Mouse (Mus musculus) cortical plate, adult 2 months (tissue): Measurements from ENCODE around the gene Gm7970. TPM values are rescaled to one million over a fixed set of nuclear protein-coding genes. Genes with fewer than 3 reads are reported as not detected.
"Not testable (repeated sequence)": the region's sequence is repeated elsewhere in the genome, so short reads cannot be mapped to it uniquely, and the experiment has no call there.

Experiments
- H3K27ac ChIP-seq: fragments of 200-500 bp; 2 replicates; pipeline ENCODE4 v1.5.1; 2012; ENCODE audit warnings: low read length, control low read depth, inconsistent platforms; ENCODE audit not compliant: insufficient read depth
- H3K4me1 ChIP-seq: fragments of 200-500 bp; 2 replicates; pipeline ENCODE4 v1.6.1; 2011; ENCODE audit warnings: low read length; ENCODE audit not compliant: control insufficient read depth, insufficient read depth
- H3K4me3 ChIP-seq: fragments of 200-500 bp; 2 replicates; pipeline ENCODE4 v1.5.1; 2011; ENCODE audit warnings: mild to moderate bottlenecking, low read length, control low read depth; ENCODE audit not compliant: insufficient read depth
- polyA plus RNA-seq: library from polyadenylated mRNA; depleted of rRNA; stranded (reverse); fragments of >200 nt; gene quantifications from 2 replicates; pipeline ENCODE4 v1.2.3, GENCODE M21; 2012; rRNA removed

Gm7970 gene
- not detected in 2 replicates for polyA plus RNA-seq

DNA sequence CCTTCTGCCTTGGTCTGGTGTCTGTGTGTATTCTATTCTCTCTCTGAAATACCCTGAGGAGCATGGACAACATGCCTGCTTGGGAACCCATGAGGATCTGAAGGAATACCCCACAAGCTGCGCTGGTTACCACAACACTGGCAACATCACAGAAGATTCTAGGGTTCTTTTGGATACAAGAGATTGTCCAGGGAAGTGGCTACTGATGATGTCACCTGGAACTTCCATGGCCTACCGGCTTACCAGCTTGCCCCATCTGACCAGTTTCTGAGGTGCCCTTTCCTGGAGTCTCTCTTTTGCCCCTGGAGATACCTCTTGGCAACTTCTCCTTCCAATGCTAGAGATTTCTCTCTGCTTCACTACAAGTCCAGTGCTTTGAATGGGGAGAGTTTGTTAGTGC is at the start of gene Gm7970:
TSS of gene Gm7970 (minus strand) at position 101 of the 400 bp plus-strand sequence.
- not testable (repeated sequence) for H3K4me3 ChIP-seq

DNA sequence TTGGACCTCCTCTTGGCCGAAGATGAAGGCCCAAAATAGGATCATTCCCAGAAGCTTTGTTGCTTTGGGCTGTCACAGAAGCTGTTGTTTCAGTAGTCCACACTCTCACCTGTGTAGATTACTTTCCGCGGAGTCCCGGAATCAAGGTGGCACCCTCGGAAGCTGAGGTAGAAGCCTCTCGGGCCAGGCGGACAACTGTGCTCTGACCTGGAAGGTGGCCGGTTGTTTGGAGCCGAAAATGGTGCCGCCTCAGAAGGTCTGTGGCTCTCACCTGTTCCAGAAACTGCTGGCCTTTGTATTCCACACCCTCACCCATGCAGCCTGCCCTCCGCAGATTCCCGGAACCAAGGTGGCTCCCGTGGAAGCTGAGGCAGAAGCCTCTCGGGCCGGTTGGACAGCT is 45.6 kb upstream of the Gm7970 start:
- H3K4me1 ChIP-seq, H3K27ac ChIP-seq, H3K4me3 ChIP-seq: not testable (repeated sequence)

More for the DNA sequence above, at the start of gene Gm7970:
- H3K27ac ChIP-seq, H3K4me1 ChIP-seq: not testable (repeated sequence)

DNA sequence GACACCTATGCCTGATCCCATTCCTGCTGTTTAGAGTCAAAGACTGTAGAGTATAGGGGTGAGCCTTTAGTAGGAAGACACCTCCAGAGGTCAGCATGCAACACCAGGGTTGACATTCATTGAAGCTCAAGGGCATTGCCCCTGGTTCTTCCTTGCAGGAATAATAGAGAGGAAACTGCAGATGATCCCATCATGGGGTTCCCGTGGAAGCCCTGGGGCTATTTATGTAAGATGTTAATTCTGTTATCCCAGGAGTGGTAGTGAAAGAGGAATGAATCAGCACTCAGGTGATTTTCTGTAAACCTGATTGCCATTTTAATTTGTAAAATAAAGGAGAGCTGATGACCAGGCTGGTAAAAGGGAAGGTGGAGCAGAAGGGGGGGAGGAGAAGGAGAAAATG is 31.0 kb upstream of the Gm7970 start:
- not testable (repeated sequence) for H3K27ac ChIP-seq, H3K4me3 ChIP-seq, H3K4me1 ChIP-seq

DNA sequence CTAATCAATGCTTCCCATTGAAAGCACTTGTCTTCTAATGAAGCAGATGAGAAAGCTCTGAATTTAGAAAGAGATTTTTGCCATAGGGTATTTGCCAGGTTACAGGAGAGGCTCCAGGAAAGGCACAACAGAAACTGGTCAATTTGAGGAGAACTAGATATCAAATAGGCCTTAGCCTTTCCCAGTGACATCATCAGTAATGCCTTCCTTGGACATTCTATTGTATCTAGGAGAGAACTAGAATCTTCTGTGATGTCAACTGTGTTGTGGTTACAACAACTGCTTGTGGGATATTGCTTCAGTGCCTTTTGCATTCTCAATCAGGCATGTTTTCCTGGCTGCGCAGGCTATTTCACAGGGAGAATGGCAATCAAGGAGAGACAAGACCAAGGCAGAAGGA is 17.5 kb upstream of the Gm7970 start, which contains the start of gene 1700049E17Rik2:
TSS of gene 1700049E17Rik2 (plus strand) at position 301 of the 400 bp plus-strand sequence.
- H3K4me3 ChIP-seq, H3K27ac ChIP-seq, H3K4me1 ChIP-seq: not testable (repeated sequence)

DNA sequence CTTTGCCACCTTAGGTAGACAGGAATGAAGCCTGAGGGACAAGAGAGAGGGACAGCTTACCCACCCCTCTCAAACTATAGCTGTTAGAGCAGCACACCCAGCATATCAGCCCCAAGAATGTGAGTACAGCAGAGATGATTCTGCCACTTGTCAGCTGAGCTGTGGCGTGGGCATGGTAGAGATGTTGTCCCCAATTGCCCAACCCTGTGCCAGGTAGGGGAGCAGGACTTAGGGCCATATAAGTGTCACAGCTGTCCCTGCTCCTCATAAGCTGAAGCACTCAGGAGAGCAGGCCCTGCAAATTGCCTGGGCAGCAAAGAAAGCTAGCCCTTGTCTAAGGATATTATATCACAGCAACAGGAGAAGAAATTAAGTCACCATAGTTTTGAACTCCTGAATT is 30.7 kb downstream of the Gm7970 start:
- not testable (repeated sequence) for H3K4me3 ChIP-seq, H3K27ac ChIP-seq

DNA sequence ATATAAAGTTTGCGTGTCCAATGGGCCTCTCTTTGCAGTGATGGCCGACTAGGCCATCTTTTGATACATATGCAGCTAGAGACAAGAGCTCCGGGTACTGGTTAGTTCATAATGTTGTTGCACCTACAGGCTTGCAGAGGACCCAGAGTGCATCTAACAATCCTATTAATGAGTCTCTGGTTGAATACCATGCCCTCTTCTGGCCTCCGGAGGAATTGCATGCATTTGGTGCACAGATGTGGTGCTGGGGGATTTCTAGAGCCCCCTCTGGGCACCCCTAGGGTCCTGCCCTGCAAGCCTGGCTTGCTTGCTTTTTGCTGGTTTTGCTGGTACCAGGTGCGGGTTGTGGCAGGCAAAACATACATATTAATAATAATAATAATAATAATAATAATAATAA is 34.7 kb downstream of the Gm7970 start:
- not testable (repeated sequence) for H3K4me3 ChIP-seq, H3K4me1 ChIP-seq, H3K27ac ChIP-seq

More for the DNA sequence above, 30.7 kb downstream of the Gm7970 start:
- not testable (repeated sequence) for H3K4me1 ChIP-seq

Other genes with a start within 250 kb of the Gm7970 start
- 0.15 TPM in 1 of 2 replicates, not detected in the other for gene Gm5798, start 207.0 kb downstream of the Gm7970 start, polyA plus RNA-seq
- not detected in 2 replicates for gene Gm7945, start 169.2 kb downstream of the Gm7970 start, polyA plus RNA-seq
- gene Gm6482, start 147.3 kb downstream of the Gm7970 start, polyA plus RNA-seq, result not detected in 2 replicates
- gene Gm7954, start 102.1 kb downstream of the Gm7970 start, polyA plus RNA-seq, result not detected in 2 replicates
- not detected in 2 replicates for gene Gm3486, start 66.1 kb downstream of the Gm7970 start, polyA plus RNA-seq
- not detected in 2 replicates for gene 1700049E17Rik2, start 17.6 kb upstream of the Gm7970 start, polyA plus RNA-seq
- gene Gm3072, start 69.0 kb upstream of the Gm7970 start, polyA plus RNA-seq, result not detected in 2 replicates
- not detected in 2 replicates for gene Gm3676, start 90.9 kb upstream of the Gm7970 start, polyA plus RNA-seq
- gene Gm8068, start 146.3 kb upstream of the Gm7970 start, polyA plus RNA-seq, result not detected in 2 replicates
- not detected in 2 replicates for gene Gm7929, start 195.0 kb upstream of the Gm7970 start, polyA plus RNA-seq
- gene Gm47189, start 216.9 kb upstream of the Gm7970 start, polyA plus RNA-seq, result not detected in 2 replicates